Comparison of ENCODE assay signal across 8 mouse cellular contexts in the genomic region with DNA sequence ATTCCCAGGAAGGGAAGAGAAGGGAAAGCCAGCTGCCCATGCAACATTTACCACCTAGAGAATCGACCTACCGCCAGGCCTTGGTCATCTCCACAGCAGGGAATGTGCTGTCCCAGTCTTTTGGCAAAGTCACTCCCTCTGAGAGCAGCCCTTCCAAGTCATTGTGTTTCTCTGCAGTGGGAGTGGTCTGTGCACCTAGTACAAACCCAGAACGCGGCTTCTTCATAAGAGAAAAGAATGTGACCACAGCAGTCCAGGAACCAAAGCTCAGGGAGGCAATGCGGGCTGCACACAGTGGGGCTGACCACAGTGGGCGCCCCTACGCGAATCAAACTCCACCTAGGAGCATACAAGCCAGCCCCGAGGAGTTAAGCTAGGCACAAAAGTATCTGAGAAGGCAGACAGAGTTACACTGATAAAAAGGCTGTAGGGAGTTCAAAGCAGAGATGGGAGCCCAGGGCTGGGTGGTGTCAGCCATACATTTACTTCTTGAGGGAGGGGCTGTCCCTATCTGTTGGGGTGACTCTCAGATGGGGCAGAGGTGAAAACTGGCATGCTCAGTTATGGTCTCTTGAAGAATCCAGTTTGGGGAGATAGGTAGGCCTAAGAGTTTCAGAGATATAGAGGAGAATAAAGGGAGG. TPM values are rescaled to one million over a fixed set of nuclear protein-coding genes. Genes with fewer than 3 reads are reported as not detected.
A peak's percentile ranks its signal among the peaks of the same experiment; 100 is the strongest.
DNase-seq lines count a peak whose midpoint lies in the region; ATAC-seq and TF ChIP-seq lines count a peak whose summit lies in the region.

No protein-coding gene starts in this region.

- peak; percentile 36 for DNase-seq in embryo, embryonic 9.5 days (ENCODE audit: extremely low spot score)
- DNase-seq in embryo, embryonic 10 days (ENCODE audit: low spot score), result no peak
- DNase-seq in intestine, embryonic 14.5 days (ENCODE audit: low spot score), result no peak
- no peak for DNase-seq in lung, adult 2 months
- DNase-seq in urinary bladder, postnatal 10 days (ENCODE audit: low spot score), result no peak
- DNase-seq in spleen, postnatal 36 days (ENCODE audit: low spot score in 2 of 2), result no peak

- no peaks in the 10 kb centered on the region for H3K36me3 ChIP-seq in forebrain, embryonic 16.5 days (ENCODE audit: control insufficient read depth, insufficient read depth)
- peaks cover 13% of the 10 kb centered on the region; the same call in 1 of the 2 replicates for H3K36me3 ChIP-seq in intestine, embryonic 14.5 days (ENCODE audit: control insufficient read depth, insufficient read depth, low read length)
- H3K36me3 ChIP-seq in stomach, embryonic 15.5 days, result no peaks in the 10 kb centered on the region

- peak overlapping the region; percentile 68 for H3K4me3 ChIP-seq in forebrain, embryonic 16.5 days (replicated peaks; ENCODE audit: low read length)
- H3K4me3 ChIP-seq in intestine, embryonic 14.5 days (ENCODE audit: low read depth, low read length), result peak overlapping the region; percentile 62; the same call in 1 of the 2 replicates
- peak overlapping the region; percentile 22 for H3K4me3 ChIP-seq in lung, adult 2 months (replicated peaks; ENCODE audit: extremely low read depth, low read depth, low read length)
- H3K4me3 ChIP-seq in stomach, embryonic 15.5 days (replicated peaks), result peak overlapping the region; percentile 73; the same call in 1 of the 2 replicates

- H3K4me1 ChIP-seq in forebrain, embryonic 16.5 days (replicated peaks; ENCODE audit: control insufficient read depth, insufficient read depth, low read length), result peaks cover 20% of the 10 kb centered on the region
- H3K4me1 ChIP-seq in intestine, embryonic 14.5 days (replicated peaks; ENCODE audit: control insufficient read depth, insufficient read depth, low read length), result peaks cover 22% of the 10 kb centered on the region
- H3K4me1 ChIP-seq in lung, adult 2 months (ENCODE audit: control insufficient read depth, insufficient read depth, low read length), result peaks cover 10% of the 10 kb centered on the region
- peaks cover 25% of the 10 kb centered on the region for H3K4me1 ChIP-seq in stomach, embryonic 15.5 days

- H3K9me3 ChIP-seq in forebrain, embryonic 16.5 days (ENCODE audit: control insufficient read depth, low read length), result no peaks in the 10 kb centered on the region
- no peaks in the 10 kb centered on the region for H3K9me3 ChIP-seq in intestine, embryonic 14.5 days (ENCODE audit: control insufficient read depth, low read length)
- H3K9me3 ChIP-seq in stomach, embryonic 15.5 days, result no peaks in the 10 kb centered on the region

- peak; percentile 58; the same call in 1 of the 2 replicates for TF ChIP-seq POLR2A in lung, adult 2 months (IDR thresholded peaks at IDR 0.05; ENCODE audit: borderline replicate concordance, extremely low read depth, low read depth, low read length)

- ATAC-seq in forebrain, embryonic 16.5 days, result no peak
- ATAC-seq in intestine, embryonic 14.5 days (replicated peaks; ENCODE audit: low FRiP score, low TSS enrichment, low read depth), result no peak; the same call in 1 of the 2 replicates
- no peak for ATAC-seq in stomach, embryonic 15.5 days (ENCODE audit: insufficient read depth, low FRiP score, low read depth)

- H3K27me3 ChIP-seq in forebrain, embryonic 16.5 days (replicated peaks; ENCODE audit: control insufficient read depth, insufficient read depth, low read length), result no peaks in the 10 kb centered on the region
- H3K27me3 ChIP-seq in intestine, embryonic 14.5 days (replicated peaks; ENCODE audit: control insufficient read depth, insufficient read depth, low read length), result no peaks in the 10 kb centered on the region
- no peaks in the 10 kb centered on the region for H3K27me3 ChIP-seq in stomach, embryonic 15.5 days (replicated peaks)

- H3K9ac ChIP-seq in forebrain, embryonic 16.5 days (replicated peaks; ENCODE audit: low read depth, low read length), result peak overlapping the region; percentile 82; the same call in 1 of the 2 replicates
- H3K9ac ChIP-seq in intestine, embryonic 14.5 days (ENCODE audit: low read length), result no peak overlapping the region
- H3K9ac ChIP-seq in stomach, embryonic 15.5 days, result no peak overlapping the region

- peak overlapping the region; percentile 93 for H3K4me2 ChIP-seq in forebrain, embryonic 16.5 days (ENCODE audit: low read length)
- H3K4me2 ChIP-seq in intestine, embryonic 14.5 days (ENCODE audit: low read length), result peak overlapping the region; percentile 81
- peak overlapping the region; percentile 86 for H3K4me2 ChIP-seq in stomach, embryonic 15.5 days

- WGBS in forebrain, embryonic 16.5 days, result 24% methylated on average over 9 of the region's 9 CpGs
- WGBS in intestine, embryonic 14.5 days, result 54% methylated on average over 9 of the region's 9 CpGs
- 34% methylated on average over 9 of the region's 9 CpGs for WGBS in lung, adult 2 months
- WGBS in stomach, embryonic 15.5 days, result 41% methylated on average over 9 of the region's 9 CpGs

- no peak for TF ChIP-seq CTCF in lung, adult 2 months (IDR thresholded peaks at IDR 0.05; ENCODE audit: insufficient read depth, low read length)

- H3K27ac ChIP-seq in forebrain, embryonic 16.5 days (ENCODE audit: low read length), result no peak overlapping the region
- no peak overlapping the region for H3K27ac ChIP-seq in intestine, embryonic 14.5 days (ENCODE audit: low read depth)
- H3K27ac ChIP-seq in stomach, embryonic 15.5 days, result 0 out of 2 replicates have a peak overlapping the region, but pooled peaks have one; percentile 75

RNA-seq across cellular contexts. Expression of gene Pitpnm2, which starts 1.5 kb away (rescaled TPM):
- polyA plus RNA-seq in forebrain, embryonic 16.5 days (2015; fragmentation: Nextera tagmentation; extraction: Ambion mirVana), result 13.7 and 14.4 TPM in 2 replicates
- polyA plus RNA-seq in intestine, embryonic 14.5 days (2014; fragmentation: Nextera tagmentation; extraction: Ambion mirVana), result 6.2 and 6.7 TPM in 2 replicates
- polyA plus RNA-seq in lung, adult 2 months (2012; rRNA removed), result 122 and 163 TPM in 2 replicates
- 5.1 and 5.2 TPM in 2 replicates for polyA plus RNA-seq in stomach, embryonic 15.5 days (2015; fragmentation: Nextera tagmentation; extraction: Ambion mirVana)

Comparison
In these comparisons a context has a peak if more than half of its experiments do, and no peak if none do; other contexts are left out.
1. H3K4me3 ChIP-seq: peak in every context shown above with its lines; median percentile 73 in stomach, embryonic 15.5 days; 68 in forebrain, embryonic 16.5 days; 62 in intestine, embryonic 14.5 days; 22 in lung, adult 2 months.